Mouse (Mus musculus): ENCODE results near the gene Ces4a.

DNA sequence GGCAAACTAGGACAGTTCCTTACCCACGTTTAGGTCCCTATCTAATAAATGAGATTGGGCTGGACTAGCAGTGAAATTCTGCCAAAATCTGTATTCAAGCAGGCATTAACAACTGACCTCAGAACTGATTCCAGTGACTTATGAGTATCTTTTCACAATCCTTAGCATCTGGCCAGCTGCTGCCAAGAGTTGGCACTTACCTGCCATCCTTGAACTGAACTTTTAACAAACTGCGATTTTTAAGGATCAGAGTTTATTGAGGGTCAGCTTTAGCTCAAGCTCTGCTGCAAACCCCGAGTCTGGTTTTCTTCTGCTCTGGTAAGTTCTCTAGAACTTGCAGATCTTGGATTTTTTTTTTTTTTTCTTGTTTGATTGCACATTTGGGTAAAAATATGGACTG is 38.0 kb downstream of the Ces4a start:
- TF ChIP-seq POLR2A (IDR thresholded peaks at IDR 0.05; ENCODE audit: control insufficient read depth in 1 of 2, insufficient read depth in 1 of 2, low read depth in 1 of 2, low read length in 2 of 2, poor library complexity in 1 of 2): no peak
- TF ChIP-seq EP300 (IDR thresholded peaks at IDR 0.05; ENCODE audit: low read depth in 1 of 2, low read length in 2 of 2): no peak
- TF ChIP-seq MAZ (IDR thresholded peaks at IDR 0.05; ENCODE audit: low read depth, low read length): no peak
- no peak for TF ChIP-seq CHD1 (IDR thresholded peaks at IDR 0.05; ENCODE audit: low read depth, low read length)
- no peak for TF ChIP-seq CTCF (IDR thresholded peaks at IDR 0.05 in 2 of 3, conservative IDR thresholded peaks at IDR 0.05 in 1 of 3; ENCODE audit: control insufficient read depth in 1 of 3, insufficient read depth in 1 of 3, low read depth in 2 of 3, low read length in 3 of 3, poor library complexity in 1 of 3, severe bottlenecking in 1 of 3)
- TF ChIP-seq TCF12 (IDR thresholded peaks at IDR 0.05; ENCODE audit: low read depth, low read length): no peak
- TF ChIP-seq CHD2 (IDR thresholded peaks at IDR 0.05; ENCODE audit: low read length): no peak
- TF ChIP-seq POLR2AphosphoS5 (IDR thresholded peaks at IDR 0.05; ENCODE audit: borderline replicate concordance, low read depth, low read length): no peak
- TF ChIP-seq POLR2AphosphoS2 (IDR thresholded peaks at IDR 0.05; ENCODE audit: low read length): no peak
- TF ChIP-seq ZNF384 (IDR thresholded peaks at IDR 0.05; ENCODE audit: low read depth, low read length): no peak
- TF ChIP-seq UBTF (IDR thresholded peaks at IDR 0.05; ENCODE audit: borderline replicate concordance, insufficient read depth, low read depth, low read length): no peak
- TF ChIP-seq ZKSCAN1 (IDR thresholded peaks at IDR 0.05; ENCODE audit: low read depth, low read length): no peak
- TF ChIP-seq MYB (IDR thresholded peaks at IDR 0.05; ENCODE audit: low read depth, low read length): no peak
